Mouse (Mus musculus): ENCODE results near the gene Sgk1. TPM values are rescaled to one million over a fixed set of nuclear protein-coding genes. Genes with fewer than 3 reads are reported as not detected.
A peak's percentile ranks its signal among the peaks of the same experiment; 100 is the strongest.

Sgk1 gene
- total and polyA plus RNA-seq, 3 experiments = 3.0 to 111 (median 36.8) TPM

- no peak for TF ChIP-seq TAL1 (conservative IDR thresholded peaks at IDR 0.05; ENCODE audit: low read depth, low read length)
- no peak for TF ChIP-seq CTCF (IDR thresholded peaks at IDR 0.05; ENCODE audit: low read depth, low read length)
- TF ChIP-seq GATA1 (IDR thresholded peaks at IDR 0.05; ENCODE audit: borderline replicate concordance, low read length) = no peak
- no peak for TF ChIP-seq GATA2 (IDR thresholded peaks at IDR 0.05; ENCODE audit: borderline replicate concordance, low read depth, low read length)
- no peak for TF ChIP-seq POLR2AphosphoS5 (IDR thresholded peaks at IDR 0.05; ENCODE audit: insufficient replicate concordance, low read depth, low read length)
- Histone ChIP-seq H3K4me3 (ENCODE audit: low read depth, low read length) (peak overlapping the region; percentile 91; the same call in 1 of the 2 replicates), H3K36me3 (replicated peaks) (peaks cover 16% of the 10 kb centered on the region), H3K9me3 (replicated peaks) (no peaks in the 10 kb centered on the region), H3K27me3 (ENCODE audit: insufficient read depth, low read length) (no peaks in the 10 kb centered on the region), H3K4me1 (ENCODE audit: insufficient read depth, low read depth, low read length) (peaks cover 31% of the 10 kb centered on the region)
- no peak for DNase-seq (ENCODE audit: low spot score)
- ATAC-seq (ENCODE audit: extremely low read depth, insufficient number of reproducible peaks, low FRiP score, poor library complexity, severe bottlenecking) = no peak
These were observed 110.2 kb downstream of the Sgk1 start for GRCm38 (mm10) chr10:21991986-21992833.

GRCm38 (mm10) chr10:21992834-21993514, 111.0 kb downstream of the Sgk1 start:
- TF ChIP-seq CTCF (IDR thresholded peaks at IDR 0.05; ENCODE audit: low read depth, low read length) (no peak), POLR2AphosphoS5 (IDR thresholded peaks at IDR 0.05; ENCODE audit: insufficient replicate concordance, low read depth, low read length) (no peak), GATA2 (IDR thresholded peaks at IDR 0.05; ENCODE audit: borderline replicate concordance, low read depth, low read length) (no peak), GATA1 (IDR thresholded peaks at IDR 0.05; ENCODE audit: borderline replicate concordance, low read length) (no peak), TAL1 (conservative IDR thresholded peaks at IDR 0.05; ENCODE audit: low read depth, low read length) (no peak)
- H3K27me3 ChIP-seq (ENCODE audit: insufficient read depth, low read length) = no peaks in the 10 kb centered on the region
- peaks cover 24% of the 10 kb centered on the region for H3K36me3 ChIP-seq (replicated peaks)
- peak overlapping the region; percentile 91 for H3K4me3 ChIP-seq (ENCODE audit: low read depth, low read length)
- no peaks in the 10 kb centered on the region for H3K9me3 ChIP-seq (replicated peaks)
- H3K4me1 ChIP-seq (ENCODE audit: insufficient read depth, low read depth, low read length) = peaks cover 38% of the 10 kb centered on the region
- no peak for ATAC-seq (ENCODE audit: extremely low read depth, insufficient number of reproducible peaks, low FRiP score, poor library complexity, severe bottlenecking)
- DNase-seq (ENCODE audit: low spot score) = peak; percentile 62

- no peak for ATAC-seq (ENCODE audit: extremely low read depth, insufficient number of reproducible peaks, low FRiP score, poor library complexity, severe bottlenecking)
- no peaks in the 10 kb centered on the region for H3K27me3 ChIP-seq (ENCODE audit: insufficient read depth, low read length)
- H3K36me3 ChIP-seq (replicated peaks) = peaks cover 31% of the 10 kb centered on the region
- DNase-seq (ENCODE audit: low spot score) = peak; percentile 50
- no peaks in the 10 kb centered on the region for H3K9me3 ChIP-seq (replicated peaks)
- TF ChIP-seq POLR2AphosphoS5 (IDR thresholded peaks at IDR 0.05; ENCODE audit: insufficient replicate concordance, low read depth, low read length) (no peak), CTCF (IDR thresholded peaks at IDR 0.05; ENCODE audit: low read depth, low read length) (no peak), GATA2 (IDR thresholded peaks at IDR 0.05; ENCODE audit: borderline replicate concordance, low read depth, low read length) (no peak), TAL1 (conservative IDR thresholded peaks at IDR 0.05; ENCODE audit: low read depth, low read length) (no peak), GATA1 (IDR thresholded peaks at IDR 0.05; ENCODE audit: borderline replicate concordance, low read length) (no peak)
- H3K4me3 ChIP-seq (ENCODE audit: low read depth, low read length) = peak overlapping the region; percentile 91
- H3K4me1 ChIP-seq (ENCODE audit: insufficient read depth, low read depth, low read length) = peaks cover 45% of the 10 kb centered on the region
These were observed 111.8 kb downstream of the Sgk1 start for GRCm38 (mm10) chr10:21993515-21994373.

GRCm38 (mm10) chr10:21994431-21994914, 112.5 kb downstream of the Sgk1 start:
- Histone ChIP-seq H3K9me3 (replicated peaks) (no peaks in the 10 kb centered on the region), H3K4me1 (ENCODE audit: insufficient read depth, low read depth, low read length) (peaks cover 53% of the 10 kb centered on the region), H3K4me3 (ENCODE audit: low read depth, low read length) (peak overlapping the region; percentile 91), H3K36me3 (replicated peaks) (peaks cover 37% of the 10 kb centered on the region), H3K27me3 (ENCODE audit: insufficient read depth, low read length) (no peaks in the 10 kb centered on the region)
- DNase-seq (ENCODE audit: low spot score) (peak; percentile 94), ATAC-seq (ENCODE audit: extremely low read depth, insufficient number of reproducible peaks, low FRiP score, poor library complexity, severe bottlenecking) (peak; percentile 79)
- TF ChIP-seq POLR2AphosphoS5 (IDR thresholded peaks at IDR 0.05; ENCODE audit: insufficient replicate concordance, low read depth, low read length) (peak; percentile 95), TAL1 (conservative IDR thresholded peaks at IDR 0.05; ENCODE audit: low read depth, low read length) (no peak), CTCF (IDR thresholded peaks at IDR 0.05; ENCODE audit: low read depth, low read length) (no peak)

DNA sequence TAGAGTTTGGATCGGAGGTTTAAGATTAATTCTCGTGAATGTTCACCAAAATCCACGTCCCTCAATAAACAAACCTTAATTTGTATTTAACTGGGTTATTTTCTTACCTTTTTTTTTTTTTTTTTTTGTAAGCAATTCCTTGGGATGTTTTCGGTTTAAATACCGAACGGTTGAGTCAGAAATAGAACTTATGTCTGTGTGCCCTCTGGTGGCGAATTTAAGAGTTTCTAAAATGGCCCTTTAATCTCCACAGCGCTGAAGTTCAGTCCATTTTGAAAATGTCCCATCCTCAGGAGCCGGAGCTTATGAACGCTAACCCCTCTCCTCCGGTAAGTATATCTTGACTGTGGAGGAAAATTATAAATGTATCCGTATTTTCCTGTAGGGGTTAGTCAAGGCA, 113.2 kb downstream of the Sgk1 start:
- TF ChIP-seq GATA1 (IDR thresholded peaks at IDR 0.05; ENCODE audit: borderline replicate concordance, low read length) (no peak), GATA2 (IDR thresholded peaks at IDR 0.05; ENCODE audit: borderline replicate concordance, low read depth, low read length) (no peak), CTCF (IDR thresholded peaks at IDR 0.05; ENCODE audit: low read depth, low read length) (no peak), POLR2AphosphoS5 (IDR thresholded peaks at IDR 0.05; ENCODE audit: insufficient replicate concordance, low read depth, low read length) (no peak), TAL1 (conservative IDR thresholded peaks at IDR 0.05; ENCODE audit: low read depth, low read length) (no peak)
- no peak for ATAC-seq (ENCODE audit: extremely low read depth, insufficient number of reproducible peaks, low FRiP score, poor library complexity, severe bottlenecking)
- Histone ChIP-seq H3K36me3 (replicated peaks) (peaks cover 41% of the 10 kb centered on the region), H3K27me3 (ENCODE audit: insufficient read depth, low read length) (no peaks in the 10 kb centered on the region), H3K4me1 (ENCODE audit: insufficient read depth, low read depth, low read length) (peaks cover 58% of the 10 kb centered on the region), H3K9me3 (replicated peaks) (no peaks in the 10 kb centered on the region), H3K4me3 (ENCODE audit: low read depth, low read length) (peak overlapping the region; percentile 91)
- DNase-seq (ENCODE audit: low spot score) = no peak

Data from G1E (cell line).